Mouse (Mus musculus) hindbrain, embryonic 13.5 days (tissue): Measurements from ENCODE around the gene Pdzd7. TPM values are rescaled to one million over a fixed set of nuclear protein-coding genes. Genes with fewer than 3 reads are reported as not detected.

Source experiments
- ATAC-seq: fragments of 200-750 bp; cut with Nextera tagmentation; 2 replicates; pipeline ENCODE4 v1.8.0; 2017; ENCODE audit warnings: moderate TSS enrichment; ENCODE audit not compliant: low FRiP score
- H3K27ac ChIP-seq: fragments of 300-500 bp; sonication (generic); 2 replicates; pipeline ENCODE4 v1.5.1; 2015; ENCODE audit warnings: inconsistent platforms, mild to moderate bottlenecking, moderate library complexity
- H3K27me3 ChIP-seq: fragments of 300-500 bp; sonication (generic); 2 replicates; pipeline ENCODE4 v1.6.1; 2015; ENCODE audit warnings: mild to moderate bottlenecking, inconsistent platforms
- H3K36me3 ChIP-seq: fragments of 300-500 bp; sonication (generic); 2 replicates; pipeline ENCODE4 v1.6.1; 2015; ENCODE audit warnings: mild to moderate bottlenecking, inconsistent platforms
- H3K4me1 ChIP-seq: fragments of 300-500 bp; sonication (generic); replicated peaks from 2 replicates; pipeline ENCODE4 v1.6.1; 2015; ENCODE audit warnings: inconsistent platforms
- H3K4me2 ChIP-seq: fragments of 300-500 bp; sonication (generic); 2 replicates; pipeline ENCODE4 v1.6.1; 2015; ENCODE audit warnings: inconsistent platforms, mild to moderate bottlenecking, moderate library complexity
- H3K4me3 ChIP-seq: fragments of 300-500 bp; sonication (generic); 2 replicates; pipeline ENCODE4 v1.5.1; 2015; ENCODE audit warnings: mild to moderate bottlenecking, inconsistent platforms
- H3K9ac ChIP-seq: fragments of 300-500 bp; sonication (generic); 2 replicates; pipeline ENCODE4 v1.6.1; 2015; ENCODE audit warnings: mild to moderate bottlenecking, inconsistent platforms
- H3K9me3 ChIP-seq: fragments of 300-500 bp; sonication (generic); 2 replicates; pipeline ENCODE4 v1.6.1; 2016; ENCODE audit warnings: inconsistent platforms
- WGBS: fragments of 180-500 bp; shearing (Covaris S2); methylation state at CpG from one replicate; pipeline ENCODE4 v1.1.7; 2015; 5-methylcytosine and 5-hydroxymethylcytosine counted together
- polyA plus RNA-seq: library from polyadenylated mRNA; unstranded; fragments of >200 nt; fragmentation: Nextera tagmentation; extraction: Ambion mirVana; gene quantifications from 2 replicates; pipeline ENCODE4 v1.2.1, GENCODE M21; 2015

The Pdzd7 gene
- 1.4 and 1.5 TPM in 2 replicates for polyA plus RNA-seq

DNA sequence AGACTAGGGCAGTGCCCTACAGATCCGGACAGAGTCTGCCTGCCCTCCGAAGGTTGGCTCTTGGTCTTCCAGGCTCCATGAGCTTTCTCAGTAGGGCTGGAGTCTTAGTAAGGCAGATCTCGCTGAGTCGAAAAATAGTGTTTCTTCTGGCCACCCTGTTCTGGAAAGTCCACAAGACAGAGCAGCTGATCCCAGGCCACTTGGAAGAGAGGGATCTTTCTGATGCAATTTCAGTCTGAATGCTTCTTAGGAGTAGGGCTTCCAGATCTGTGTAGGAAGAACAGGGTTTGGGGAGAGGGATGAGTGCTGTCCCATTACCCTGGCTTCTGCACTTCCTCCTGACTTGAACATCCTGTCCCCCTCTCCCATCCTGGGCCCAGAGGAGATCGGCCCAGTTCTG lies at the start of gene Pdzd7:
Pdzd7 (minus strand) TSS at position 67 of the 400 bp plus-strand sequence.
- H3K4me1 ChIP-seq = peaks cover 50% of the 10 kb centered on the region
- WGBS = 83% methylated on average over 5 of the region's 5 CpGs

DNA sequence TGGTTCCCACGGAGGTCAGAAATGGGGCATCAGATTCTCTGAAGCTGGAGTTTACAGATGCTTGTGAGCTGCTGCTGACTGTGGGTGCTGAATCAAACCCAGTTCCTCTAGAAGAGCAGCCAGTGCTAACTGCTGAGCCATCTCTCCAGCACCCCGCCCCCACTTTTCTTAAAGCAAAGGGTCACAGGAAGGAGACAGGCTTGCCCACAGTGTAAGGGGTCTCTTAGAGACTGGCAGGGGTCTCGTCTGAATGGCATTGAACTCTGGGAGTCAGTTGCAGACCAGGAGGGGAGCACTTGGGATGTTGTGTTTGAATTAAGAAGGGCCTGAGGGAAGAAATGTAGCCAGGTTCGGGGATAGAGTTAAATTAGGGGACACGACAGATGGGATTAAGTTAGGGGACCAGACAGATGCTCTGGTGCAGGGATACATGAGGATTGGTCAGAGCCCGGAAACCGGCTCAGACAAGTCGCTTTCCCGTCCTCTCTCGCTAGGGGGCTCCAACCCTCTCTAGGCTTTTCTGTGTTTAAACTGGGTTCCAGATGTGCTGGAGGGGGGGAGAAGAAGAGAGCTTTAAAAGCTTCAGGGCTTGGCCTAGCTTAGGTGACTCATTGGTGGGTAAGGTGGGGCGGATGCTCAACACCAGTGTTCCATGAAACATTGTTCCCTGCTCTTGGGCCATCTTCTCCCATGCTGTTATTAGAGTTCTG lies 36.5 kb upstream of the Pdzd7 start:
- Histone ChIP-seq H3K27ac (no peak overlapping the region), H3K4me1 (peaks cover 34% of the 10 kb centered on the region), H3K9ac (no peak overlapping the region), H3K4me3 (no peak overlapping the region), H3K4me2 (no peak overlapping the region), H3K36me3 (no peaks in the 10 kb centered on the region), H3K9me3 (no peaks in the 10 kb centered on the region), H3K27me3 (peaks cover 98% of the 10 kb centered on the region)
- ATAC-seq = no peak
- WGBS = 18% methylated on average over 11 of the region's 11 CpGs

More for the DNA sequence above, at the start of gene Pdzd7:
- Histone ChIP-seq H3K4me3 (peak within 1 kb of the TSS; percentile 63), H3K4me2 (peak within 1 kb of the TSS; percentile 79), H3K27ac (peak within 1 kb of the TSS; percentile 92), H3K9ac (peak within 1 kb of the TSS; percentile 83), H3K9me3 (no peaks in the 10 kb centered on the region), H3K36me3 (peaks cover 12% of the 10 kb centered on the region), H3K27me3 (peaks cover 24% of the 10 kb centered on the region)
- ATAC-seq = no peak

- Histone ChIP-seq H3K36me3 (no peaks in the 10 kb centered on the region), H3K9me3 (no peaks in the 10 kb centered on the region), H3K27me3 (peaks cover 99% of the 10 kb centered on the region), H3K4me1 (peaks cover 41% of the 10 kb centered on the region), H3K4me2 (peak overlapping the region; percentile 56), H3K9ac (no peak overlapping the region), H3K27ac (no peak overlapping the region), H3K4me3 (peak overlapping the region; percentile 28; the same call in 1 of the 2 replicates)
- ATAC-seq = no peak
- 2% methylated on average over 5 of the region's 5 CpGs for WGBS
These were observed 35.8 kb upstream of the Pdzd7 start for GRCm38 (mm10) chr19:45081279-45081678.

GRCm38 (mm10) chr19:45080711-45081110 lies 35.2 kb upstream of the Pdzd7 start:
- Histone ChIP-seq H3K4me3 (peak overlapping the region; percentile 28), H3K36me3 (no peaks in the 10 kb centered on the region), H3K4me1 (peaks cover 46% of the 10 kb centered on the region), H3K27me3 (peaks cover 99% of the 10 kb centered on the region), H3K4me2 (peak overlapping the region; percentile 56), H3K9me3 (no peaks in the 10 kb centered on the region), H3K27ac (no peak overlapping the region), H3K9ac (peak overlapping the region; percentile 61)
- under 1% methylated on average over 17 of the region's 17 CpGs for WGBS
- no peak for ATAC-seq

DNA sequence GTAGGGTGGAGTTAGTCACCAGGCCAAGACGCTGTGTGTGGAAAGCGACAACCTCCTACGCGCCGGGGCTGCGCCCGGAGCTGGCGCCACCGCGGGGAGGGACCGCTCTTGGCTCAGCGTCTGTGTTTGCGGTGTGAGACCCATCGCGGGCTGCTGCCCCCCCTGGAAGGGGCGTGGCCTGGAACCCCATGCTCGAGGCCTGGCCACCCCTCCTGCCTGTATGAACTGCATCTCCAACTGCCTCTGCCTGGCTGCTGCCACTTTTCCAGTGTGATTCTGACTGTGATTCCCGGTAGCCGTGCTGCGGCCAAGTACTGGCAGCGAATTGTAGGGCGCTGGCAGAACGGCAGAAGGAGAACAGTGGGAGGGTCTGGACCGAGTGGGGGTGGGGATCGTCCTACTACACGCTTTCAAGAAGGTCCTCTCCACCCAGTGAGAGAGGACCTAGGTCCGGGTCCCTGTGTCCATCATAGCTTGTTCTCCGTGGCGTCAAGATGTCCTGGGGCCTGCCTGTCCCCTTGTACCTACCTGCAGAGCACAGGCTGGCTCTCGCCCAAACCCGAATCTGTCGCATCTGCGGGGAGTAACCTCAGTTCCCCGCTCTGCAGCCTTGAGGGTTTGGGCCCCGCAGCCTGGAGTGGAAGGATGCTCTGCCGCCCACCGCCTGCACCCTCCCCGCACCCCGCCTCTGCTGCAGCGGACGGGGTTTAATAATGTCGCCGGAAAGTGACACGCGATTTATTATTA lies 34.4 kb upstream of the Pdzd7 start:
- Histone ChIP-seq H3K27ac (peak overlapping the region; percentile 8; the same call in 1 of the 2 replicates), H3K36me3 (no peaks in the 10 kb centered on the region), H3K9me3 (no peaks in the 10 kb centered on the region), H3K4me2 (peak overlapping the region; percentile 56), H3K4me3 (peak overlapping the region; percentile 28), H3K27me3 (peaks cover 96% of the 10 kb centered on the region), H3K9ac (peak overlapping the region; percentile 61), H3K4me1 (peaks cover 52% of the 10 kb centered on the region)
- ATAC-seq = no peak
- WGBS = under 1% methylated on average over 45 of the region's 45 CpGs

GRCm38 (mm10) chr19:45078971-45079764 lies 33.7 kb upstream of the Pdzd7 start:
- peaks cover 54% of the 10 kb centered on the region for H3K4me1 ChIP-seq

GRCm38 (mm10) chr19:45077742-45078645 lies 32.5 kb upstream of the Pdzd7 start:
- Histone ChIP-seq H3K9me3 (no peaks in the 10 kb centered on the region), H3K4me3 (no peak overlapping the region), H3K4me1 (peaks cover 50% of the 10 kb centered on the region), H3K4me2 (no peak overlapping the region), H3K27me3 (peaks cover 85% of the 10 kb centered on the region), H3K9ac (no peak overlapping the region), H3K27ac (no peak overlapping the region), H3K36me3 (no peaks in the 10 kb centered on the region)
- 6% methylated on average over 20 of the region's 20 CpGs for WGBS
- no peak for ATAC-seq

More at GRCm38 (mm10) chr19:45078971-45079764, 33.7 kb upstream of the Pdzd7 start:
- Histone ChIP-seq H3K9me3 (no peaks in the 10 kb centered on the region), H3K36me3 (no peaks in the 10 kb centered on the region), H3K4me2 (peak overlapping the region; percentile 56), H3K9ac (peak overlapping the region; percentile 61; the same call in 1 of the 2 replicates), H3K27me3 (peaks cover 88% of the 10 kb centered on the region), H3K27ac (0 out of 2 replicates have a peak overlapping the region, but pooled peaks have one; percentile 8), H3K4me3 (peak overlapping the region; percentile 28)
- no peak for ATAC-seq
- WGBS = 5% methylated on average over 16 of the region's 17 CpGs

DNA sequence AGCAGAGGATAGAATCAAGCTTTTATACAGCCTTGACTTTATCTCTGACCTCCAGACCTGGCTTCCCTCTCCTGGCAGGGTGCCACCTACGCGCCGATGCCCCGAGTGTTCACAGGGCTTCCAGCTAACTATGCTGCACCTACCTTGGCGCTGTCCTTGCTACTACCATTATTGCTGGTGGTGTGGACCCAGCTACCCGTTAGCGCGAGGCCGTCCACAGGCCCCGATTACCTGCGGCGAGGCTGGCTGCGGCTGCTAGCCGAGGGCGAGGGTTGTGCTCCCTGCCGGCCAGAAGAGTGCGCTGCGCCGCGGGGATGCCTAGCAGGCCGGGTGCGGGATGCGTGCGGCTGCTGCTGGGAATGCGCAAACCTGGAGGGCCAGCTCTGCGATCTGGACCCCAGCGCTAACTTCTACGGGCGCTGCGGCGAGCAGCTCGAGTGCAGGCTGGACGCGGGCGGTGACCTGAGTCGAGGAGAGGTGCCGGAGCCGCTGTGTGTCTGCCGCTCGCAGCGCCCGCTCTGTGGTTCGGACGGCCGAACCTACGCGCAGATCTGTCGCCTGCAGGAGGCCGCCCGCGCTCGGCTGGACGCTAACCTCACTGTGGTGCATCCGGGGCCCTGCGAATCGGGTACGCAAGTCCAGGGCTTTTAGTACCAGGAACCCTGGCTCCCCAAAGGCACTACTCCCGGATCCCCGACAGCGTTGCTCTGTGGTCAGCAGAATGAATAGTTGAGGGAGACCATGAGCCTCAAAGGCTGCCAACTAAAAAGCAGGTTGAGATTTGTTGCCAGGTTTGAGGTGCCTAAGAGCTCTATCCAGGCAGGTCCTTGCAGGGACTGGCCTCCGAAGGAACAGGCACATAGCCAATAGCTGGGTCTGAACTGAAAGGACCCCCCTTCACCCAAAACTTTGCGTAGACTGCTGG lies 31.3 kb upstream of the Pdzd7 start:
- Histone ChIP-seq H3K27ac (peak overlapping the region; percentile 23; the same call in 1 of the 2 replicates), H3K9ac (peak overlapping the region; percentile 58), H3K9me3 (no peaks in the 10 kb centered on the region), H3K4me3 (peak overlapping the region; percentile 32), H3K4me1 (peaks cover 50% of the 10 kb centered on the region), H3K36me3 (no peaks in the 10 kb centered on the region), H3K4me2 (peak overlapping the region; percentile 97), H3K27me3 (peaks cover 80% of the 10 kb centered on the region)
- ATAC-seq = no peak
- WGBS = under 1% methylated on average over 62 of the region's 62 CpGs

DNA sequence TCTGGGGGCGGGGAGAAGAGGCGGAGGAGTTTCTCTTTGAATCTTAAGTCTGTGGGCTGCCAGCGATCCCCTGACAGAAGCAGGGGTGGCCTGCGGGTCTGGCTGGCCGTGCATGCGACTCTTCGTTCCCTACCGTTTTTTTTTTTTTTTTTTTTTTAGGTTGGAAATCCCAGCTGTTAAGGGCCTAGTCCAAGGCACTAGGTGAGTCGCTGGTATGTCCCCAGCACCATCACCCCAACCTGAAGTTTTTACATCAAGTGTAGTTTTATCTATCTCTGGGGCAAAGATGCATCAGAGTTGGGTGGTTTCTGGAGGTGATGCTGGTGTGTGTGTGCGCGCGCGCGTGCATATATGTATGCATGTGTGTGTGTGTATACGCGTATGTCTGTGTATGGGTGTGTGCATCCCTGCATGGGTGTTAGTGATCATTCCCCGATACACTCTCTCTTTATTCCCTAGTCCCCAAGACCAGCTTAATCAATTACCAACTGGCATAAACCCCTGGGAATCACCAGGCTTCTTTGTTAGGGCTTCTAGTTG lies 30.6 kb upstream of the Pdzd7 start:
- no peaks in the 10 kb centered on the region for H3K36me3 ChIP-seq
- peaks cover 80% of the 10 kb centered on the region for H3K27me3 ChIP-seq
- H3K4me2 ChIP-seq = peak overlapping the region; percentile 97
- peak overlapping the region; percentile 32 for H3K4me3 ChIP-seq
- H3K27ac ChIP-seq = no peak overlapping the region
- peaks cover 49% of the 10 kb centered on the region for H3K4me1 ChIP-seq
- ATAC-seq = no peak
- H3K9me3 ChIP-seq = no peaks in the 10 kb centered on the region
- WGBS = 6% methylated on average over 17 of the region's 17 CpGs
- 0 out of 2 replicates have a peak overlapping the region, but pooled peaks have one; percentile 58 for H3K9ac ChIP-seq

DNA sequence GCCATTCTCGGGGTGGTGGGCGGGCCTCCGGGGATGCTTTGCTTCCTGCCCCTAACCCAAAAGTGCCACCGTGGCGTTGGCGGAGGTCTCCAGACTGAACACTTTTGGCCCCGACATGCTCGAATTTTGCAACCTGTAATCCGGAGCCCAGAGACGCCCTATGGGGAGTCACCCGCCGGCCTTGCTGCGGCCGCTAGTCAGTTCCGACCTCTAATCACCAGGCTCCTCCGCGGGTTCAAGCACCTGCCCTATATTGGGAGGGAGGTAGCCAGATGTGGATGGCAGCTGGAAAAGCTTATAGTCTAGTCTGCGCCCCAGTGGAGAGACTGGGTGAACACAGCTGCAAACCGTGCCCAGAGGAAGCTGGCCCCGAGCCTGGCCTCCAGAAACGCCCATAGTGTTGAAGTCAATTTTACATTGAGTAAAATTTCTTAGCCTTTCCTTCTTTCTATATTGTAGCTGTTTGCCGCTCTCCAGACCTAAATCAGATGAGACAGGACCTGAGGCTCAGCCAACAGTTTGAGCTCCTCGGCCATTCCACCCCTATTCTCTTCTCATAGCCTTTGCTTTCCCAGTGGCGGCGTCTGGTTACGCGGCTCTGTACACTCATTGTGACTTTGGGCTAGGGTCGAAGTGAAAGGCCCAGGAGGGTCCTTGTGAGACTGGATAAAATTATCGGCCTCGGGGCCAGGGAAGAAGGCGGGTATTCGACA lies 30.0 kb upstream of the Pdzd7 start:
- no peaks in the 10 kb centered on the region for H3K9me3 ChIP-seq
- WGBS = under 1% methylated on average over 32 of the region's 32 CpGs
- H3K9ac ChIP-seq = peak overlapping the region; percentile 84
- ATAC-seq = peak; percentile 41
- H3K4me1 ChIP-seq = peaks cover 43% of the 10 kb centered on the region
- peaks cover 80% of the 10 kb centered on the region for H3K27me3 ChIP-seq
- 0 out of 2 replicates have a peak overlapping the region, but pooled peaks have one; percentile 91 for H3K27ac ChIP-seq
- peak overlapping the region; percentile 97 for H3K4me2 ChIP-seq
- H3K4me3 ChIP-seq = peak overlapping the region; percentile 65
- no peaks in the 10 kb centered on the region for H3K36me3 ChIP-seq
